Mouse (Mus musculus): ENCODE results near the gene Pcyt1a.

Gene Pcyt1a

DNA sequence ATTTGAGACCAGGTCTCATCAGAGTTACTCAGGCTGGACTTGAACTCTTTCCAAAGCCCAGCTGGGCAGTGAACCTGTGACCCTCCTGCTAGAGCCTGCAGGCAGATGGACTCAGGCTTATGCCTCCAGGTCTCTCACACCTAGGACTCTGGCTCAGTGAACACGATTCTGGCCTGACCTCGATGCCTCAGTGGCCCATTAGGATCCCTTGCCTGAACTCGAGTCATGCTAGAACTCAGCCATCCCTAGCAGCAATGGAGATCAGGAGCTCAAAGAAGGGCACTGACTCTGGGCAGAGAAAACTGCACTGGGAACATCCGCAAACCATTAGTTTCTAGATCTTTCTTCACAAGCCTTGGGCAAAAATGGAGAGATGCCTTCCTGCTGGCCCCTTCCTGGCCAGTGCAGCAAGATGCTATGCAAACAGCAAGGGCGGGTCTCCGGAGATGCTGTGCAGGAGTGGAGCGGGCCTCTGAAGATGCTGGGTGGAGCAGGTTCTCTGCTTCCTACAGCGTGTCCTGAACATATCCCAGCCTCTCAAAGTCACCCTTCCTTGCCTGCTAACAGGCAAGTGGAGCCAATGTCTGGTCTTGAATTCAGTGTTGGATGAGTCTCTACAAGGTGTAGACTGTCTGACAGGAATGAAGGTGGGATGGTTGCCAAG, 81.2 kb downstream of the Pcyt1a start:
- no peak for DNase-seq

DNA sequence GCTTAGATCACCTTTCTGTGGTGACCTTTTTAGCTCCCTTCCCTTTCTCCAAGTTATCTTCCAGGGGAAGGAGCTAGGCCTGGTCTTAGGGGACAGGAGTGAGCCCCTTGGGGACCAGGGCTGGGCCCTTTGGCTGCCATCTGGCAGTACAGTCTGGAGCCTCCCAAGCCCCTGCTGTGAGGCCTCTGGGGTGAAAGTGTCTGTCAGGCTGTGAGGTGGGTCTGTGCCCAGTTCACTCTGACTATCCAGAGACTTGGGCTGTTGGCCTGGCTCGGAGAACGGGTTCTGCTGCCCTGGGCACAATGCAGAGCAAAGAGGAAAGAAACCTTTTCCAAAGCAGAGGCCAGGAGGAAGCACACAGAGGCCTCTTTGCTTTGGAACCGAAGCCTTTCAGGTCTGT, 82.2 kb downstream of the Pcyt1a start:
- DNase-seq: no peak

GRCm38 (mm10) chr16:32513401-32513800, 82.7 kb downstream of the Pcyt1a start:
- no peak for DNase-seq

DNA sequence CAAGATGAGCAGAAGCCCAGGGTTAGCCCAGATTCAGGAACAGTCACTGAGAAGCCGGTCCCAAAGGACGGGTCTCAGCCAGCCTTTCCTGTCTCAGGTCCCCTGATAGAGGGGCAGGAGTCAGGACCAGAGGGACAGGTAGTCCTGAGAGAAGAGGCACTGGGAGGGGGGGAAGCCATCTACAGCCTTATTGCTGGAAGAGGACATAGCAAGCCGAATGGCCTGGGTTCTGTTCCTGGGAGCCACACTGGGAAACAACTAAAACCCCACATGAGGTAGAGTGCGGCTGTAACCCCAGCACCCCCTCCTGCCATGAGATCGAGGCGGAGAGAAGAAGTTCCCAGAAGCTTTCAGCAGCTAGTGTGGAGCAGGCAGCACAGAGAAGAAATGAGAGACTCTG, 83.2 kb downstream of the Pcyt1a start:
- DNase-seq: no peak

DNA sequence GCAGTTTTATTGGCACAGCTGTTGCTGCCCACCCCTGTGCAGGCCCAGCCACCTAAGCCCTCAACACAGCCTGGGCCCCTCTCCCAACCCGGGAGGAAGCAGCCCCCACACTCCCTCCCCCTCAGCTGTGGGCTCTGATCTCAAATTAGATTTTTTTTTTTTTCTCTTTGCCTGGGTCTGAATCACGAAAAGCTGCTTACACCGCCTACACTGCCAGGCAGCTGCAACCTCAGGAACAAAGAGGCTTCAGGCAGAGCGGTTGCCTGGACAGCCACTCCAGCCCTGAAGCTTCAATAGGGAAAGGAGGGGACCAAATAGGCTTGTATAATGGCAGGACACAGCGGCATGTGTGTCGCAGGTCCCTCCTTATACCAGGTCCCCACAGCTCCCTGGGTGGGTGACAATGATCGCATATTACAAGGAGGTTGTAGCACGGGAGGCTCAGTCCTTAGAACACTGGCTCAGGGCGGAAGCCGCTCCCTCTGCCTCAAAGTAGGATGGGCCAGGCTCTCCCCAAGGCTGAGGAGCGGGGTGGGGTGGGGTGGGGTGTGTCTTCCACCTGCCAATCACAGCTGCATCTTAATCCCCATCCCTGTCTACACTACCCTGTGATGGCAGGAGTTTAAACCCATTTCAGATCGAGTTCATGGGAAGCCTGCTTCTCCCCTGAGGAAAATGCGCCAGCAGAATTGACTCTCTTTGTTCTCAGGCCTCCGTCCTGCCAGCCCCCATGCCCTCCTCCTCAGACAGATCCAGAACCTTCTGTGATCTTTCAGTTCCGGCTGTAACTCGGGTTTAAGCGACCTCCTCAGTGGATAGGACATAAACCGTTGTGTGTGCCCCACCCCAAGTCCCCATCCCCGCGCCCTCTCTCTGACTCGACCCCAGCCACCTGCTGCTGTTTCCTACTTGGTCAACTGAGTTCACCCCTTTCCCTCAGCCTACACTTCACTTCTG, 85.6 kb downstream of the Pcyt1a start:
- DNase-seq: peak; percentile 91

DNA sequence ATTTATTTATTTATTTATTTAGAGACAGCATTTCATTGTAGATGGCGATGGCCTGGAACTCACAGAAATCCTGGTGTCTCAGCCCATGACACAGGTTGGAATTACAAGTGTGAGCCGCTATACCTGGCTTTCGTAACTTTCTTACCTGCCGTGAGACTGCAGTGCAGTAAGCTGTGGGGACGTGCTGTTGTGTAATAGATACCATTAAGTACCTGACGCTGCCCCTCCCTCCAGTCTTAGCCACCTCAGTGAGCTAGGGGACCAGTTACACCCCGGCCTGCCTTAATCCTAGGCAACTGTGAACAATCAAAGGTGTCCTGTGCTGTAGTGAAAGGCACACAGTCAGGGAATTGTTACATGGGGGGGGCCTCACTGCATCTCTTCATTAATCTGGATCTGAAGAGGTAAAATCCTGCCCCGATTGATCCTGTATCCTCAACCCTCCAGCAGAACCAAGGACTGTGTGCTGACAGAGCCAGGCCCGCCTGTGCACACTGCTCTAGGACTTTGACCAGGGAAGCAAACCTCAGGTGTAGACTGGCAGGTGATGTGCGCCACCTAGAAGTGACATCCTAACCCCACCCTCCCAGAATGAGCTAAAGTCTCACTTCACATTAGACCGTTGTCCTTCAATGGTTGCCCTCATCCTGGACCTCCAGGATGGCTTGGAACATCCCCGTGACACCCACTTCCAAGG, 87.2 kb downstream of the Pcyt1a start:
- DNase-seq: no peak

- no peak for DNase-seq
Measured at GRCm38 (mm10) chr16:32519656-32520371, 89.1 kb downstream of the Pcyt1a start.

GRCm38 (mm10) chr16:32520372-32520748, 89.6 kb downstream of the Pcyt1a start:
- DNase-seq: no peak

DNA sequence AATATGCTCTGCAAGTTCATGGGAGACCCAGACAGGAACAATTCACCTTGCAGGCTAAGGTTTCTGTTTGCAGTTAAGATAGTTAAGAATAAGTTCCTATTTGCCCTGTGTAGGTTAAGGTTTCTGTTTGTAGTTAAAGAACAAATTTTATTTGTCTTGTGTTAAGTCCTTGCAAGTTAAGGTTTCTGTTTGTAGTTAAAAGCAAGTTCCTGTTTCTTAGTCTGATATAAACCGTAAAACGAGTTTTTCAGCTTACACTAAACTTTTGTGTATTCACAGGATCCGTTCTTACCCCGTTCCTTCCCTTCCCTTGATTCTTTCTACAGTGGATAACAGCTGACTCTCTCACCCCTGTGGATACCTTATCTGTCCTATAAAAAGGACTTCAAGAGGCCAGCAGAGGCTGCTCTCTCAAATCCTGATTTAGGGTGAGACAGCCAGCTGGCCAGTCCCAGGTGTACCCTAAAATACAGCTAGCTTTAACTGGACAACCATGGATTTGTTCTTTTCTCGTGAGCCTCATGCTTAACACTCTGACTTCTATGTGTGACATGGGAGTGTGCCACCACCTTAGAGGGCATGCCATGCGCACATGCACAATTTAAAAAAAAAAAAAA, 92.0 kb downstream of the Pcyt1a start:
- no peak for DNase-seq

DNA sequence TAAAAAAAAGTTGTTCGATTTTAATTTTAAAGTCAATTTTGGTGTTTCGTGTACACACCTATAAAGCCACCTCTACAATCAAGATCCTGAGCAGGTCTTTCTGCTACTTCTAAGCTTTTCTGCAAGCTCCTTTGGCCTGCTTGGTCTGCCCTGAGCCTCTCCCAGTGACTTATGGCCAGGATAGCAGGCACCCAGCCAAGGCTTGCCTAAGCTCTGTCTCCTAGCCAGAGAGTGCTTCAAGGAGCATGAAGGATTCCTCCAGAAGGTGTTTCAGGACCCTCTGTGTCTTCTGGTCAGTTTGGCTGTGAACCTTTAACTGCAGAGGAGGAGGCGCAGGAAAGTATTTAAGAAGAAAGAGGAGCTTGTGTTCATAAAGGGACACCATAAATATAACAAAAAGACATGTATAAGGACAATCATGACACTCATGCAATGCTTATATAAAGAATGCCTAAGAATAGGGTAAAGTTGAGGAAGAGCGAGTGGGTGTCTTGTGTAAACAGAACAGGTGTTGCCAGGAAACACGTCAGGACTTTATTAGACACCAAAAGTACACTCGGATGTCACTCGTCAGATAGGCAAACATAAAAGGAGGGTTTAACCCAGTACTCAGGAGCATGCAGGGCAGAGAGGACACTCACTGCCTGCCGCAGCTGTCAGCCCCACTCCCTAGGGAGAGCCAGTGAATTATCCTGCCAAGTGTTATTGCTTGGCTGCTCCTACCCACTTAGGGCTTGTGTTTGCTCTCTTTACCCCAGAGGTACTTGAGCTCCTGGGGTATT, 92.9 kb downstream of the Pcyt1a start:
- DNase-seq: no peak

DNA sequence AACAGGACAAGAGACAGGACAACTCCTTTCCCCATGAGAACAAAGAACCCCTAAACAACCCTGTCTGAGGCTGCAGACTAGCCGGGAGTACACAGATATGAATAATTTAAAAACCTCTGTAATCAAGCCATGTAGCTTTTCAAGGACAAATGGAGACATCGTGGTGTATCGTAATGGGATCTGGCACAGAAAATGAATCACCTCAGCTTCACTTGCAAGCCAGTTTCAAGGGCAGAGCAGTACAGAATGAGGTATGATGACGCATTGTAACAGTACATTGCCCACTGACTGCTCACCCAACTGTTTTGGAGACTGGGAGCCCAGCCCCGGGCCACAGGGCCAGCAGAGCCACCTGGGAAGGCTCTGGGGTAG, 93.5 kb downstream of the Pcyt1a start:
- peak; percentile 45 for DNase-seq

Measured in retina, postnatal 1 day (tissue).